Mouse (Mus musculus): ENCODE results near the gene Slco1a5. TPM values are rescaled to one million over a fixed set of nuclear protein-coding genes. Genes with fewer than 3 reads are reported as not detected.
"Not testable (repeated sequence)": the region's sequence is repeated elsewhere in the genome, so short reads cannot be mapped to it uniquely, and the experiment has no call there.

The Slco1a5 gene
- total RNA-seq (2021), result not detected in 2 replicates
- long read RNA-seq, result 0 reads

DNA sequence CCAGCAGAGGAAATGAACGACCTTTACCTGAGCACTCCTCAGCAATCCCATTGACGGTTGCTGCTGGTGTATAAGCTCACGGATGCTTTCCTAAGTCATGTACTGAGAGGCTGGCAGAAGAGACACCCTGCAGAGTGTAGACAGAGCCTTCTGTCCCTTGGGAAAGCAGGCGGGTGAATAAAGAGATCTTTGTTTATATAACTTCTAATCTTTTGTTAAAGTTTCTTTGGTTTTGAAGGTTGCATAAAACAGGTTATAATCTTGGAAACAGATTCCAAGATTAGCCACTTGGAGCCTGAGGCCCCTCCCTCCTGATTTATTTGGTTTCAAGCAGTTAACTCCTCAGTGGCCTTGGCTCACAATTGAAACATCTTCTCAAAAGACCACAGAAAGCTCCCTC is at the start of gene Slco1a5:
TSS of gene Slco1a5 (minus strand) at position 101 of the 400 bp plus-strand sequence.
- DNase-seq, result no peak

DNA sequence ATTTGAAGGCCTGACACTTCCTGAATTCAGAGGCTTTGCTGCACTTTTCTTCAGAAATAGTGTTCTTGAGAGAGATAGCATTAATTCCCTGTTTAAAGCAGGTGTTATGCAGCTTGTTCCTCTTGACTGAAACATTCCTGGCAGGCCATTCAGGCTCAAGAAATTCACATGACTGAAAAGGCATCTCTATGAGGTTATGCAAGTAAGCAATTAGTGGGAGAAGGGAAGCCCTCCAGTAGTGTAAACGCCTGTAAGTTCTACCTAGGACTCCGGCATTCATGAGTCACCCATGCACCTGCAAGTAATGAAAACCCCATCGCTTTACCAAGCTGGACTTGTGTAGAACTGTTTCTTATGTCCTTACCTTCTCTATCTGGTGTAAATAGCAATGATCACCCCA is 46.8 kb upstream of the Slco1a5 start:
- DNase-seq, result no peak

DNA sequence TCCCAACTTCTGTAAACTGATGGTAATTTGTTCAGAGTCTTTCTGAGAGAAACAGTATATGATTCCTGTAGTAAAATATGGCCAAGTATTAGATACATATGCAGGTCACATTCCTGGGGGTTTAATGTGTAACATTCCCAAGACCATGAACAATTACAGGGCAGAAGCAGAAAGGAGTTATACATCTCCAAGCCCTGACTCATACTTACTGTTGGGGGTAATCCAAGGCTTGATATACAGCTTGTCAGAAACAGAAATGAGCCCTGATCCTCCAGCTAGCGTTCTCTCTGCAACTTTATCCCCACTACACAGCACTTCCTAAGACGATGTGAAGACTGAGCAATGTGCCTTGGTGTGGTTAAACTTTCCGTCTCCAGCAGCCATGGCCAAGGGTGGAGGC is 44.8 kb upstream of the Slco1a5 start:
- DNase-seq, result no peak

DNA sequence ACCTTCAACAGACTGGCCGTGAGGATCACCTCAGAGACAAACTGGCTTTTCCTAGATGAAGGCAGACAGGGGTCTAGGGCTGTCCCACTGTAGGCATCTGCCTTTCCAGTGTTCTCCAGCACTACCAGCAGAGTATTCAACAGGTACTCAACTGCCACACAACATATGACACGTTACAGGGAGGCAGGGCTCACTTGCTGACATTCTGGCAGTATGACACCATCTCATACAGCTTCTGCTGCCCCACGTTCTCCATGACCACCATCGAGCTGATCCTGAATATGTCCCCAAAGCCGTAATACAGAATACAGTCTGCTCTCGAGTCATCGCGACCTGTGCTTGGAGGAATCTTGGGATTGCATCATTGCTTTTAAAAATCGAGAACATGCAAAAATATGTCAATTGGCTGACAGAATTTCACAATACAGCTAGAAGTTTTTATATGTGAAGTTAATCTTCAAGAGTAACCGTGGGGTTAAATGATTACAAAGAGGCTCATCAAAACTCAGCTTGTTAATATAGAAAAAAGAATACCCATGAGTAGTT is 43.8 kb upstream of the Slco1a5 start:
- DNase-seq, result no peak

DNA sequence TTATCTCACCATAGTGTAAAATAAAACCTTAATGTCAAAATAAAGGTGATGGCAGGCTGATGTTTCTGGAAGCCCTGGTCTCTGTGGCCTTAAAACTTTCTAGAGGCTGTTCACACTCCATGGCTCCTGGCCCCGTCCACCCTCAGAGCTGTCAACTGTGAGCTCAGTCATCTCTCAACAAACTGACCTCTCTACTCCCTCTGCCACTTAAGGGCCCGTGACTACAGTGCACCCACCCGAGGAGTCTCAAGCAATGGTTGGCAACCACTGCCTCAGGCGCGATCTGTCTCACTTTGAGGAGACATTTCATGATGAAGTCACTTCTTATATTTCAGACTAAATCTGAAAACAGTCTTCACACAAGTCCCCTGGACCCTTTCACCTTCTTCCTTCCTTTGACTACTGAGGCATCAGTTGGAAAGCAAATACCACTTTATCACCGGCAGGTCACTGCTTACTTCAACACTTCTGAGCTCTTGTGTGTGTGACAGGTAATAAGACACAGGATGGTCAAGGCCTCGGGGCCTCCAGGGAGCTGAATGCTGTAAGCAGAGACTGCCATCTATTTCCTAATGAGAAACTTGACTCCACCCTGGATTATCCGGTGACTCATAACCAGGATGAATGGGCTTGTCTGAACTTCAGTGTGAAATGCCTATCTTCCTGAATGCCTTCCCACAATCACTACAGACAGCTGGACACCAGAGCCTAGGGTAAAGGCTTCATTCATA is 43.1 kb upstream of the Slco1a5 start:
- DNase-seq, result no peak

DNA sequence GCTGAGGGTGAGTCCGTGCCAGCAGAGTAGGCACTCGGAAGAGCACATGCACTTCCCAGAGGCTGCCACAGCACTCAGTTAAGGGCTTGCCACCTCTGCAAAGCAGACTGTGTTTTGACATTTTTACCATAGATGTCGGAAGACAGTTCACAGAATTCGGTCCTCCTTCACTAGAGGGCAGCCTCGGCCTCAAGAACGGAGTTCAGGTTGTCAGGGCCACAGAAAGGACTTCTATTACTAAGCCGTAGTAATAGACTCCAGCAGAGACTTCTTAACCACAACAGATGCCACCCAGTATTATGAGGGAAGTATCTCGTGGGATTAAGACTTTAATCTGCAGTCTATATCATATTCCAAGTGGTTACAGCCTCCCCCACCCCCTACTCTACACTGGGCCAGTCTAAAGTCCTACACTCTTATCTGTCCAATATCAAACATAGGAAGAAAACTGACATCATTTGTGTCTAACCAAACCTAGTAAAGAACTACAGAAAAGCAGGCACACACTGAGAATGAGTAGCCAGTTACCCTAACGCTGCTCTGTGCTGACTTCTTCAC is 40.3 kb upstream of the Slco1a5 start:
- no peak for DNase-seq

DNA sequence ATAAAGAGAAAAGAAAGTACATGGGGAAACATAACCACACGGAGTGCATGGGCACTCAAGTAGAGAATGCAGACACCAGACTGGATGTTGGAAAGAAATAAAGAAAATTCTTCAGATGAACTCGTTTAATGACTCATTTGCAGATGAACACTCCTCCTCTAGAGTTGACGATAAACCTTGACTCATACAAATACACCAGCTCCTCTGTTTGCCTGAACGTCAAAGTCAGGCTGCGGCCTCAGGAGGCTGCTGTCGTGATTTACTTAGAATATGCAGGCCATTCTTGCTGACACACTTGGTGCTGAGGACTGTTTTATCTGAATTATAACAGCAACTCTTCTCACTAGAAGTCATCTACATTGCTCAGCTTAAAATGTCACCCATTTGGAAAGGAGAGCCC is 39.3 kb upstream of the Slco1a5 start:
- no peak for DNase-seq

DNA sequence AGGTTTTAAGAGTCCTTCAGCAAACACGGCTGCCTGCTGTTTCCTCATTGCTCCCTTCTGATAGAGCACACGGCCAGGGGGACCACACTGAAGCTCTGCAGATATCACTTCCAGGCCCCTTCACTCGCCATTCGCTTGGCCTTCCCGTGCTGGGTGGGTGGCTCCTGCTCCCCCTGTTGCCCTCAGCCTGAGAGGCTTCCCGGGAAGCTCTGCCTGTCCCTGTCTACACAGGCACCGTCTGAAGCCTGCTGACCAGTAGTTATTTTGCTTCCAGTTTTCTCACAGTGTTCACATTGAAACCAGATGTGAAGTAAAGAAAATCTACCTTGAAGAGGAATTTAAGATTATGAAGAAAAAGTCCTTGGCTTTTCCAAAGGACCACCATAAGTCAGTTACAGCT is 34.3 kb upstream of the Slco1a5 start:
- no peak for DNase-seq

DNA sequence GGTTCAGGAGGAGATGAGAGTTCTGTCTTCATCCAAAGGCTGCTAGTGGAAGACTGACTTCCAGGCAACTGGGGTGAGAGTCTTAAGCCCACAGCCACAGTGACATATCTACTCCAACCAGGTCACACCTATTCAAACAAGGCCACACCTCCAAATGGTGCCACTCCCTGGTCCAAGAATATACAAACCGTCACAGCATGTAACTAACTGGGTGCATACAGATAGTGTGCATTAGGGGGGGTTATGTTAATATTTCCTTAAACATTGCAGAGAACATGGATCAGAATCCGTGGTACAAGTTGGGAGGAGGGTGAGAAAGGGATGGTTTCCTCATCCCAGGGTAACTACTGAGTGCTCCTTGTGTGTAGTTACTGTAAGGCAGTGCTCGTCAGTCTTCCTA is 29.3 kb upstream of the Slco1a5 start:
- not testable (repeated sequence) for DNase-seq

DNA sequence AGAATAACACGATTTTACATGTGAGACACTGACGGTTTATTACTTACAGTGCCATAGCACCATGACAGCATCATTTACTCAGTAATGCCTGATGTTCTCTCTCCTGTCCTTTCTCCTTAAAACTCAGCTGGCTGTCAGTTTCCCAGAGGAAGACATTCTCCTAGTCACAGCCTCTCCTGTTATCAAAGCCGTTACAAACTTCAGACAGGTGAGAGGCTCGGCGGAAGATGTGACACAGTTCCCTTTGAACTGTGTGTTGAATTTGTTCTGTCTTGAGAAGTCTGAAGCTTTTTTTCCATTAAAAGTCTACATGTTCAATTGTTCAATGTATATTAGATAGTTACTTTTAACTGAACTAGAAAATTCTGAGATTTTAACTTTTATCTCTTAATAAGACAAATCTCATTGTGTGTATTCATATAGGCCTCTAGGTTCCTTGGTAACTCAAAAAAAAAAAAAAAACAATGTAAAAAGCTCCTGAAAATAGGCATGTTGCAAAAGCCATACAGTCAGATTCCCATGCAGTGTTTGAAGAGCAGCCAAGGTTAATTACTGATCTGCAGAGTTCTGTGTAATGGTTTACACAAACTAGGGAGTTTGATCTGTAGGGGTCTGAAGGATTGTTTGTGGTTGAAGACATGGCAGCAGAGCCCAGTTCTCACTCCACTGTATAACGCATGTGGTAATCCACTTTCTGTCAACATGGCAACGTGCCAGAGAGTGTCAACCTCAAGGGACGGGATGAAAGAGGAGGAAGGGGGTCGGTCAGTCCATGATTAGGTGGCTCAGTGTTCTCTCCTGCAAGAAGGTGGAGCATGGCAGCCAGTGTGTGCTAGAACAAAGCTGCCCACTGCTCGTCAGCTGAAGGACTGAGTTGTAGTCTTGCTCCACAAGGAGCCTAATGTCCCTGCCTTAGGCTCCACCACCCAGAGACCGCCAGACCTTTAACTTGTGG is 24.9 kb upstream of the Slco1a5 start:
- DNase-seq, result no peak

DNA sequence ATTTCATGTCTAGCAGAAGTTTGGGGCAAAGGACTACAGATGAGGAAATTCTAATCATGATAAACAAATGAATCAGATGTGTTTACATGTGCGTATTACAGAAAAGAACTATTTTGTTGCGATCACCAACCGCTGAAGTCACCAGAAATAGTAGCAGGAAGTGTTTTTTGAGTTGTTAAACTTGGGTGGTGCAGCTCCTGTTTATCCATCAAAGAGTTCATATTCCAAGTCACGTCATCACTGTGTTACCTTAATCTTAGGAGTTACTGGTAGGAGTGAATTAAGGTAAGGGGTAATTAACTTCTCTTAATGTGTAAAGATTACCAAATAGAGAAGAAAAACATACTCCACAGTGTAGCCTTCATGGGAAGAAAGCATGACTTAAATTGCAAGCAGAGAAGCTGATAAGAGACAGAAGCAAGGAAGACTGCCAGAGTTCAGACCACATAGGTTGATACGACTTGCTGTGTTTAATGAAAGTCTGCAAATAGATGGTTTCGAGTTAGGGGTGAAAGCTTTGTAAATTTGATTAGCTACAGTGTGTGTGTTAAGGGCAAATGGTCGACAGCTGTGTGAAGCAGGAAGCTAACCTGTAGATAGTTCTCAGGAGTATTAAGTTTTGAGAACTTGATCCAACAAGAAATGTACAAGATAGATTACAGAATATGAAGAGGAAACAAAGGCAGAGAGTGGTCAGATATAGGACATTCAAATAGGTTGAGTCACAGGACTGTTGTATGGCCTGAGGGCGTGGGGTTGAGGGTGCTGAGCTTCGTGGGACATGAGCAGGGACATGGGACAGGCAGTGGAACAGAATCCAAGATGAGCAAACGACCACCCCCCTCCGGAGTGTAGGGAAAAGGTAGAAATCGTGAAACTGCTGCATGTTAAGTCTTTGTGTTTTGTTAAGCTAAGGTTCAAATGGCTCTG is 23.7 kb upstream of the Slco1a5 start:
- DNase-seq, result no peak

DNA sequence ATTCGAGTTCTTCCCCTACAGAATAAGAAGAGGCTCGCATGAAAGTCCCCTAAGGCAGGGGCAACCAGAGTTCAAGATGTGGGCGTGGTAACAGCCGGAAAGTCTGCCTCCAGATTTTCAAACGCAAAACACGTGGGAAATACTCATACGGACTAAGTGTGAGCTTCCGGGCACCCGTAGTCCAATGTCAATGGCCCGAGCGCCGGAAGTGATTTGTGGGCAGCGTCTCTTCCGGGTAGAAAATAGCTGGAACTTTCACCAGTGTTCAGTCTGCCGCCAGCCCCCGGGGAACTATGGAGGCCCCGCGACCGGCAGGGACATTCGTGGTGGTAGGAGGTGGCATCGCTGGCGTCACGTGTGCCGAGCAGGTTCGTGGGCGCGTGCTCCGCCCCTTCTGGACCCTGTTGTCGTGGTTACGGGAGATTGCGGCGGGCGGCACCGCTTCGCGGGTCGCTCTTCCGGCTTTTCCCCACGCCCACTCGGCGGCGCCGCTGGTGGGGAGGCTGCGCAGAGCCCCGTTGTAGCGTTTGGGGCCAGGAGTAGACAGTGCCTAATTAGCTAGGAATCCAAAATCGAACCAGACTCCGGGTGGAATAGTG is 22.8 kb upstream of the Slco1a5 start, which contains the start of gene Pyroxd1:
TSS of gene Pyroxd1 (plus strand) at position 215 of the 599 bp plus-strand sequence.
- peak; percentile 80 for DNase-seq

DNA sequence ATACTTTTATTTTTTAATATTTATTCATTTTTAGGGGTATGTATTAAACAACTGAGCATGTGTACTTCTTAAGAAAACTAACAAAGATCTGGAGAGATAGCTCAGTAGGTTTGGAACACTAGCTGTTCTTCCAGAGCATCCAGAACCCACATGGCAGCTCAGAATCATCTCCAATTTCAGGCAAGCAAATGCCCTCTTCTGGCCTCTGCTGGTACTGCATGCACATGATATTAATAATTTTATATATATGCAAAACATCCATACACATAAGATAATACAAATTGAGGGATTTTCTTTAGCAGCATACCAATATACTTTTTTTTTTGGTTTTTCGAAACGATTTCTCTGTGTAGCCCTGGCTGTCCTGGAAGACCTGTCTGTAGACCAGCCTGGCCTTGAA is 20.8 kb upstream of the Slco1a5 start:
- DNase-seq, result peak; percentile 19

DNA sequence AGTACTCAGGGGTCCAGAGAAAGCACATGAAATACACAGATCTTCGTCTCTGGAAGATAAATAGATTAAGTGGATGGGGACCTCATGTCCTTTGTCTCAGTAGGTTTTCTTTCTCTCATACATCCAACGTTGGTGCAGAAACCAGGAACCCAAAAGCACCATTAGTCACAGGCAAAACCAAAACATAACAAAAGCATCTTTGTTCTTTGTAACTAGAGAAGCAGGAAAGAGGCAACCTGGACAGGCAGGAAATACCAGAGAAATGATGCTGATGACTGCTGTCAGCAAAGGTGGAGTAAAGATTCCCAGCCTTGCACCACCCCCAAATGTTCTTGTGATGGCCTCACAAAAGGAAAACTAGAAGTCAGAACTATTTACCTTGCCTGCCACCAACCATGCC is 16.8 kb upstream of the Slco1a5 start:
- no peak for DNase-seq

DNA sequence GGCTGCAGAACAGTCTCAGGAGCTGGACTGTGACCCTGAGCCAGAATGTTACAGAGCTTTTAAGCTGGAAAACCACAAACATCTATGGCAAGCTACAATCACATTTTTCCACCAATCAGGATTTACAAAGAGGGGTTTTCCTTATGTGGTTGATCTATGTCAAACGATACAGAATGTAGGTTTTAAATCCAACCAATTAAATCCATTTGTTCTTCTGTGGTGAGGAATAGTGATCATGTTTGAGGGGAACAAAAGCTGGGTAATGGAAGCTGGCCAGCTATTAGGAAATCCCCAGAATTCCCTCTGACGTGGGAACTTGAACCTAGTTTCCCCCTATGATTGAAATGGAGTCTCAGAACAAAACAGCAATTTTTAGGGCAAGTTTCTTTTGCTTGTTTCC is 16.2 kb upstream of the Slco1a5 start:
- no peak for DNase-seq

DNA sequence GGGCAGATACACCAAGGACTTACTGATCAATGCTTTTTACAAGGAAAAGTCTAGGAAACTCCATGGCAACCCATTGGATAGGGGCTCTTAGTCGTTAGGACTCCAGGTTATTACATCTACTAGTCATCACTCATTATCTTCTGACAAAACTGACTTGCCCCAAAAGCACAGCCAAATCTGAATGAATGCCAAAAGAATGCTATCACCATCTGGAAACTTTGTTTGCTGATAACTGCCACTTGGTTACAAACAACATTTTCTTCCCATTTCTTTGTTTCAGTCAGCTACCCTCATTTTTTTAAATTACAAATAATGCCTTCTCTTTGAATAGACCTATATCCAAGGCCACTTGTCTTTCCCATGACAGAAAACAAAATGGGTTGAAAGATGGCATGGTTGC is 6.4 kb upstream of the Slco1a5 start:
- no peak for DNase-seq

DNA sequence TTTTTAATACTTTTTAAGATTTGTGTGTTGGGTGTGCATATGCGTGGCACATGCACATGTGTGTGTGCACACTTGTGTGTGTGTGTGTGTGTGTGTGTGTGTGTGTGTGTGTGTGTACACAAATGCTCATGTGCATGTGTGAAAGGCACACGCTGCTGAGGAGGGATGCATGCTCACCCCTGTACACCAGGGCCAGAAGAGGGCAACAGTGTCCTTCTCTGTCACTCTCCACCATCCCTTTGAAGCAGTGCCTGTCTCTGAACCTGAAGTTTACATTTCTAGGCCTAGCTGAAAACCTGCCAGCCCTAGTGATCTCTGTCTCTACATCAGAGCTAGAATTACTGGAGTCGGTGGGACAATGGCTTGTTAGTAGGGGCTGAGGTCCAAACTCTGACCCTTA is 3.8 kb upstream of the Slco1a5 start:
- DNase-seq, result no peak

DNA sequence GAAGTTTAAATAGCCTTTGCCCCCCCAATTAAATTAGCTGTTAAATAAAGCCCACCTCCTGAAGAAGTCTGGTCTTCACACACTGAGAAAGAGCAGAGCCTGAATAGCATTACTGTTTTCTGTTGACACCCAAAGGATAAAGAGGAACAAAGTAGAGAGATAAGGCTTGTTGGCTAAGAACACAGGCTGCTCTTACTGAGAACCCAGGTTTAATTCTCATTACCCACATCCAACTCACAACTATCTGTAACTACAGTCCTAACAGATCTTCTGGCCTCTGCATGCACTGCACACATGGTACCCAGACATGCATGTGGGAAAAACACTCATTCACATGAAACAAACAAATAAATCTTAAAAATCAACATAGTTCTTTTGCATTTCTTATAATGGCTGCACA is 5.7 kb downstream of the Slco1a5 start:
- no peak for DNase-seq

DNA sequence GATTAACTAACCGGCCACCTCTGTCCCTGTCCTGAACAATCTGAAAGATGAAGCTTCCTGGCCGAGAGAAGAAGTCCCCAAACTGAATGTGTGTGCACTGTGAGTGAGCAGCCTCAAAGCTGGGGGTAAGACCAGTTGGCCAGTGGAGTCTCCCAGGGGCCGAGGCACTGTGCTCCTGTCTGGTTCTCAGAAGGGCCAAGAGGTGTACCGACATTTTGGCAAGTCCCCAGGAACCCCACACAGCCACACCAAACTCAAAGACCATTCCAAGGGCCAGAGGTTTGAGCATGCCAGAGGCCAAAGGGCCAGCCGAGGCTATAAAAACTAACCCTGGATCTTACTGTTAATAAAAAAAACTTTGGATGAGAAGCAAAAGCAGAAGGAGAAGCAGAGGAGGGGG is 8.5 kb downstream of the Slco1a5 start:
- DNase-seq, result no peak

DNA sequence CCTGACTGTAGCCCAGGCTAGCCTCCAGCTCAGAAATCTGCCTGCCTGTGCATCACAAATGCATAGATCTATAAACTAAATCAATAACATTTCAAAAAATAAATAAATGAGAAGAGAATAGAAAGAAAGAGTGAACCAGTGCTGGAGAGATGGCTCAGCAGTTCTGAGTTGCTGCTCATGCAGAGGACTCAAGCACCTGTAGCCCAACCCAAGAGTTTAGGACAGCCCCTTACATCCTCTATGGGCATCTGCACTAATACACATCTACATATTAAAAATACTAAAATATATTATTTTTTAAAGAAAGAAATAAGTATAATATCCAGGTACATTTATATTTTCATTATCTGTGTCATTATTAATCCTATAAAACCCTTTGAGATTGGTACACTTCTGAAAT is 17.7 kb downstream of the Slco1a5 start:
- no peak for DNase-seq

DNA sequence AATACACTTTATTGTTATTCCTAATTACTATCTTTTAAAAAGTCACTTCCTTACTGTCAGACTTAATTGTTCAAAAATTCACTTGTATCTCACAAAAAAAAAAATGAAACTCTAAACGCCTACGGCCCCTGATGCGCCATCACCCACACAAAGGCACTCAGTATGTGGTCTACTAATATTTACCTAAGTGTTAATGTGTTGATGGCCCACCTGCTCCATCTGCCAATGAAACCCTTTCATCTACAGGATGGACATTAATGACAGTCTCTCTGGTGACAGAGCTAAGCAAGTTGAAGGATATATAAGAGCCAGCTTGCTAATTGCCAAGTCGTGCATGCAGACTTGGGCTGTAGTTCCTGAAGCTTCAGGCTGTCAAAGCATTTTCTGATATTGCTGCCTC is 24.7 kb downstream of the Slco1a5 start, which contains the start of gene Iapp:
TSS of gene Iapp (plus strand) at position 326 of the 400 bp plus-strand sequence.
- no peak for DNase-seq
